19 mouse cellular contexts compared by ENCODE assay signal in genomic region chr12:10231683-10232082, GRCm38 (mm10).
DNase-seq lines count a peak whose midpoint lies in the region; ATAC-seq and TF ChIP-seq lines count a peak whose summit lies in the region.
"Had no signal": no experiment of that assay in that cellular context is flagged by ENCODE, and none has a peak within 500 bp of the region (broad histone marks: within the 10 kb centered on the region; RNA-seq: fewer than 3 reads in every experiment).

No protein-coding gene starts in this region.

- H3K4me3 ChIP-seq in heart, embryonic 13.5 days: no peak overlapping the region
- no peak overlapping the region for H3K4me3 ChIP-seq in CH12.LX (replicated peaks in 1 of 3; ENCODE audit: low read depth in 2 of 3, low read length in 2 of 3, poor library complexity in 1 of 3)
- no peak overlapping the region for H3K4me3 ChIP-seq in limb, embryonic 12.5 days (replicated peaks)
- no peak overlapping the region for H3K4me3 ChIP-seq in forebrain, embryonic 15.5 days
- H3K4me3 ChIP-seq: embryonic facial prominence, embryonic 13.5 days; forebrain, embryonic 12.5 days; heart, embryonic 10.5 days; liver, embryonic 15.5 days had no signal

- WGBS in heart, embryonic 13.5 days: 29% methylated on average over 4 of the region's 4 CpGs
- 16% methylated on average over 4 of the region's 4 CpGs for WGBS in limb, embryonic 12.5 days
- 55% methylated on average over 4 of the region's 4 CpGs for WGBS in forebrain, embryonic 15.5 days

- in situ Hi-C loops in CH12.LX (cut with MboI; ENCODE audit: low pct_ligation_motif_present, low pct_unique_long_range_greater_than_20kb, low sequenced_read_pairs): no loop called here

- ATAC-seq in heart, embryonic 13.5 days (ENCODE audit: extremely low read depth, insufficient number of reproducible peaks, low FRiP score, low TSS enrichment): no peak
- ATAC-seq in limb, embryonic 12.5 days (ENCODE audit: insufficient number of reproducible peaks, insufficient read depth, low FRiP score, low TSS enrichment, low read depth): peak; percentile 47; the same call in 1 of the 2 replicates
- ATAC-seq in forebrain, embryonic 15.5 days (replicated peaks): no peak

- peak overlapping the region; percentile 49; the same call in 1 of the 2 replicates for H3K27ac ChIP-seq in heart, embryonic 13.5 days (replicated peaks)
- H3K27ac ChIP-seq in CH12.LX (ENCODE audit: insufficient read depth, low read depth): no peak overlapping the region
- H3K27ac ChIP-seq in limb, embryonic 12.5 days: no peak overlapping the region
- no peak overlapping the region for H3K27ac ChIP-seq in forebrain, embryonic 15.5 days (replicated peaks)
- H3K27ac ChIP-seq: embryonic facial prominence, embryonic 13.5 days; forebrain, embryonic 12.5 days; heart, embryonic 10.5 days; liver, embryonic 15.5 days had no signal

- H3K79me2 ChIP-seq in CH12.LX (replicated peaks; ENCODE audit: control insufficient read depth, extremely low read depth, insufficient read depth, poor library complexity, severe bottlenecking): no peaks in the 10 kb centered on the region

- peaks cover 17% of the 10 kb centered on the region for H3K4me1 ChIP-seq in heart, embryonic 13.5 days
- H3K4me1 ChIP-seq in CH12.LX (ENCODE audit: control insufficient read depth in 1 of 2, insufficient read depth in 2 of 2): peaks cover 0 to 17% of the 10 kb centered on the region in 2 experiments; a peak in 2 of 4 replicates
- H3K4me1 ChIP-seq in limb, embryonic 12.5 days (replicated peaks): 0 out of 2 replicates have a peak, but pooled peaks cover 3% of the 10 kb centered on the region
- no peaks in the 10 kb centered on the region for H3K4me1 ChIP-seq in forebrain, embryonic 15.5 days
- H3K4me1 ChIP-seq: forebrain, embryonic 12.5 days; liver, embryonic 15.5 days had no signal

- dilution Hi-C loops in CH12.LX (cut with MboI; ENCODE audit: extremely low pct_ligation_motif_present, extremely low pct_unique_long_range_greater_than_20kb, low sequenced_read_pairs): no loop called here

- DNase-seq in heart, postnatal 10 days: no peak
- peak; percentile 59 for DNase-seq in CH12.LX (ENCODE audit: extremely low read depth)
- DNase-seq in lung, postnatal 25 days (ENCODE audit: low spot score): peak; percentile 45
- no peak for DNase-seq in adrenal gland, postnatal 36 days
- no peak for DNase-seq in thymus, postnatal 14 days
- DNase-seq: adrenal gland, adult 8-10 months; B cell, adult 2 months; cerebellum, adult 9-11 months; gastrocnemius, postnatal 14 days; heart, postnatal 4 days; right cerebral cortex, postnatal 25 days had no signal

- TF ChIP-seq POLR2A in CH12.LX (IDR thresholded peaks at IDR 0.05; ENCODE audit: low read depth, low read length): no peak

- H3K9ac ChIP-seq in heart, embryonic 13.5 days: no peak overlapping the region
- H3K9ac ChIP-seq in CH12.LX (ENCODE audit: insufficient read depth, low read depth): no peak overlapping the region
- H3K9ac ChIP-seq in limb, embryonic 12.5 days (replicated peaks): no peak overlapping the region
- H3K9ac ChIP-seq in forebrain, embryonic 15.5 days (replicated peaks): no peak overlapping the region
- H3K9ac ChIP-seq: embryonic facial prominence, embryonic 13.5 days; forebrain, embryonic 12.5 days; liver, embryonic 15.5 days had no signal

- TF ChIP-seq RAD21 in CH12.LX (IDR thresholded peaks at IDR 0.05; ENCODE audit: low read depth, low read length): no peak

- no peak overlapping the region for H3K4me2 ChIP-seq in heart, embryonic 13.5 days
- H3K4me2 ChIP-seq in CH12.LX (ENCODE audit: insufficient read depth, low read depth, poor library complexity, severe bottlenecking): no peak overlapping the region
- no peak overlapping the region for H3K4me2 ChIP-seq in limb, embryonic 12.5 days
- no peak overlapping the region for H3K4me2 ChIP-seq in forebrain, embryonic 15.5 days (replicated peaks)
- H3K4me2 ChIP-seq: embryonic facial prominence, embryonic 13.5 days; forebrain, embryonic 12.5 days; liver, embryonic 15.5 days; midbrain, embryonic 11.5 days had no signal

- H3K36me3 ChIP-seq in heart, embryonic 13.5 days: no peaks in the 10 kb centered on the region
- no peaks in the 10 kb centered on the region for H3K36me3 ChIP-seq in CH12.LX (replicated peaks in 1 of 2; ENCODE audit: control insufficient read depth in 1 of 2, insufficient read depth in 1 of 2, low read length in 1 of 2)
- no peaks in the 10 kb centered on the region for H3K36me3 ChIP-seq in limb, embryonic 12.5 days
- H3K36me3 ChIP-seq in forebrain, embryonic 15.5 days: no peaks in the 10 kb centered on the region
- H3K36me3 ChIP-seq: embryonic facial prominence, embryonic 13.5 days; forebrain, embryonic 12.5 days; heart, embryonic 10.5 days; liver, embryonic 15.5 days had no signal

- H3K27me3 ChIP-seq in heart, embryonic 13.5 days (replicated peaks): no peaks in the 10 kb centered on the region
- H3K27me3 ChIP-seq in CH12.LX (replicated peaks): no peaks in the 10 kb centered on the region
- H3K27me3 ChIP-seq in limb, embryonic 12.5 days: no peaks in the 10 kb centered on the region
- H3K27me3 ChIP-seq in forebrain, embryonic 15.5 days: no peaks in the 10 kb centered on the region
- H3K27me3 ChIP-seq: embryonic facial prominence, embryonic 13.5 days; forebrain, embryonic 12.5 days; liver, embryonic 15.5 days had no signal

- no peak for TF ChIP-seq CTCF in CH12.LX (conservative IDR thresholded peaks at IDR 0.05 in 1 of 2, IDR thresholded peaks at IDR 0.05 in 1 of 2; ENCODE audit: low read depth in 2 of 2, low read length in 2 of 2)

- no peak for TF ChIP-seq EP300 in CH12.LX (IDR thresholded peaks at IDR 0.05; ENCODE audit: low read length)

- intact Hi-C loops in heart, postnatal 10 days (cut with DNase I): no loop called here

- no peaks in the 10 kb centered on the region for H3K9me3 ChIP-seq in heart, embryonic 13.5 days
- no peaks in the 10 kb centered on the region for H3K9me3 ChIP-seq in CH12.LX (replicated peaks; ENCODE audit: low read length)
- H3K9me3 ChIP-seq in limb, embryonic 12.5 days: no peaks in the 10 kb centered on the region
- no peaks in the 10 kb centered on the region for H3K9me3 ChIP-seq in forebrain, embryonic 15.5 days
- H3K9me3 ChIP-seq: embryonic facial prominence, embryonic 13.5 days; forebrain, embryonic 12.5 days; heart, embryonic 10.5 days; liver, embryonic 15.5 days had no signal

TF ChIP-seq in CH12.LX, 34 proteins besides CTCF, POLR2A, EP300 and RAD21:
- no peak for TF ChIP-seq MAZ (IDR thresholded peaks at IDR 0.05; ENCODE audit: low read depth, low read length)
- TF ChIP-seq MXI1 (IDR thresholded peaks at IDR 0.05; ENCODE audit: low read depth, low read length): no peak
- TF ChIP-seq USF2 (conservative IDR thresholded peaks at IDR 0.05; ENCODE audit: low read depth, low read length): no peak

Comparison
In these comparisons a context has a peak if more than half of its experiments do, and no peak if none do; other contexts are left out.
1. DNase-seq: peak in CH12.LX (single experiment) and lung, postnatal 25 days (single experiment); none in heart, postnatal 10 days (0 of 2), adrenal gland, postnatal 36 days (0 of 2) and thymus, postnatal 14 days (single experiment).